Comparison of ENCODE assay signal across 27 mouse cellular contexts in the genomic region with DNA sequence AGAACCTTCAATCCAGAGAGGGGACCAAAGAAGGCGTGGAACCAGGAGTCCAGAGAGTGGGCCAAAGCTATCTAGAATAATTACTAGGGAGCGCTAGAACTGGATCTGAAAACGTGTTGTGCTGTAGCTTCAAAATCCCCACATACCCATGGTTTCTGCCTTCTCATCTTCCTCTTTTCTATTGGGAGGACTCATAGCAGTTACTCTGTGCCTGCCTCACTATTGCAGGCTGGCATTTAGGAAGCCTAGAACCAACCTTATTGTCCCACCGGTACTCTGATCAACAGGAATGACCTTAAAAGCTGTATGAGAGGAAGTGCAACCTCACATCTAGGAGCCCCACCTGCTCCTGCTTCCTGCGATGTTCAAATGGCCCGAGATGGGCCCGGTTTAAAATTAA. TPM values are rescaled to one million over a fixed set of nuclear protein-coding genes. Genes with fewer than 3 reads are reported as not detected.
DNase-seq lines count a peak whose midpoint lies in the region; ATAC-seq and TF ChIP-seq lines count a peak whose summit lies in the region.
"Had no signal": no experiment of that assay in that cellular context is flagged by ENCODE, and none has a peak within 500 bp of the region (broad histone marks: within the 10 kb centered on the region; RNA-seq: fewer than 3 reads in every experiment).

No protein-coding gene starts in this region.

- no peak overlapping the region for H3K9ac ChIP-seq in forebrain, postnatal 0 days
- H3K9ac ChIP-seq in forebrain, embryonic 16.5 days (replicated peaks; ENCODE audit: low read depth, low read length) = no peak overlapping the region
- H3K9ac ChIP-seq: embryonic facial prominence, embryonic 13.5 days; forebrain, embryonic 12.5 days; forebrain, embryonic 15.5 days; heart, embryonic 13.5 days; hindbrain, embryonic 13.5 days; intestine, embryonic 15.5 days had no signal

- H3K36me3 ChIP-seq in forebrain, postnatal 0 days (ENCODE audit: insufficient read depth) = no peaks in the 10 kb centered on the region
- H3K36me3 ChIP-seq in forebrain, embryonic 16.5 days (ENCODE audit: control insufficient read depth, insufficient read depth) = no peaks in the 10 kb centered on the region
- H3K36me3 ChIP-seq: embryonic facial prominence, embryonic 10.5 days; embryonic facial prominence, embryonic 13.5 days; forebrain, embryonic 12.5 days; forebrain, embryonic 15.5 days; heart, embryonic 10.5 days; heart, embryonic 13.5 days; hindbrain, embryonic 10.5 days; hindbrain, embryonic 13.5 days; intestine, embryonic 15.5 days had no signal

- H3K27ac ChIP-seq in forebrain, postnatal 0 days (ENCODE audit: low read depth, low read length) = peak overlapping the region; percentile 67
- no peak overlapping the region for H3K27ac ChIP-seq in forebrain, embryonic 16.5 days (ENCODE audit: low read length)
- peak overlapping the region; percentile 59; the same call in 1 of the 2 replicates for H3K27ac ChIP-seq in left cerebral cortex, adult 2 months
- H3K27ac ChIP-seq: embryonic facial prominence, embryonic 10.5 days; embryonic facial prominence, embryonic 13.5 days; forebrain, embryonic 12.5 days; forebrain, embryonic 15.5 days; gastrocnemius, adult 2 months; heart, adult 2 months; heart, embryonic 10.5 days; heart, embryonic 13.5 days; hindbrain, embryonic 10.5 days; hindbrain, embryonic 13.5 days; intestine, embryonic 15.5 days had no signal

- DNase-seq in forebrain, postnatal 0 days = no peak
- no peak for DNase-seq in left cerebral cortex, adult 2 months (ENCODE audit: extremely low spot score in 1 of 2, low spot score in 2 of 2)
- no peak for DNase-seq in left cerebral cortex, postnatal 4 days
- no peak for DNase-seq in right cerebral cortex, postnatal 4 days
- DNase-seq: adrenal gland, postnatal 10 days; adrenal gland, postnatal 36 days; cerebellum, adult 18-20 months; cerebellum, adult 9-10 months; cerebellum, postnatal 14 days; gastrocnemius, adult 2 months; gastrocnemius, postnatal 14 days; heart, adult 2 months; heart, postnatal 14 days had no signal

- H3K4me1 ChIP-seq in forebrain, postnatal 0 days (ENCODE audit: insufficient read depth) = no peaks in the 10 kb centered on the region
- no peaks in the 10 kb centered on the region for H3K4me1 ChIP-seq in forebrain, embryonic 16.5 days (replicated peaks; ENCODE audit: control insufficient read depth, insufficient read depth, low read length)
- H3K4me1 ChIP-seq: embryonic facial prominence, embryonic 10.5 days; embryonic facial prominence, embryonic 13.5 days; forebrain, embryonic 12.5 days; forebrain, embryonic 15.5 days; heart, embryonic 10.5 days; heart, embryonic 13.5 days; hindbrain, embryonic 10.5 days; hindbrain, embryonic 13.5 days; intestine, embryonic 15.5 days had no signal

- no peak for TF ChIP-seq CTCF in forebrain, postnatal 0 days (IDR thresholded peaks at IDR 0.05; ENCODE audit: low read depth)
- TF ChIP-seq CTCF in left cerebral cortex, adult 2 months (IDR thresholded peaks at IDR 0.05) = no peak

- no peaks in the 10 kb centered on the region for H3K27me3 ChIP-seq in forebrain, postnatal 0 days (ENCODE audit: insufficient read depth, low read length)
- no peaks in the 10 kb centered on the region for H3K27me3 ChIP-seq in forebrain, embryonic 16.5 days (replicated peaks; ENCODE audit: control insufficient read depth, insufficient read depth, low read length)
- H3K27me3 ChIP-seq: embryonic facial prominence, embryonic 13.5 days; forebrain, embryonic 12.5 days; forebrain, embryonic 15.5 days; heart, embryonic 13.5 days; hindbrain, embryonic 13.5 days; intestine, embryonic 15.5 days had no signal

- intact Hi-C loops in left cerebral cortex, adult 2 months (cut with DNase I) = no loop called here
- intact Hi-C loops in left cerebral cortex, postnatal 4 days (cut with DNase I) = no loop called here

- ATAC-seq in forebrain, postnatal 0 days = no peak
- ATAC-seq in forebrain, embryonic 16.5 days = no peak
- ATAC-seq in megakaryocyte progenitor cell, adult 5-6 weeks (replicated peaks; ENCODE audit: poor library complexity) = peak; percentile 50; the same call in 1 of the 2 replicates
- ATAC-seq: activated CD4-positive, CD25-positive, alpha-beta regulatory T cell, adult 4 months; forebrain, embryonic 15.5 days; hindbrain, embryonic 16.5 days; intestine, embryonic 15.5 days had no signal

- no peak overlapping the region for H3K4me3 ChIP-seq in forebrain, postnatal 0 days (ENCODE audit: low read depth, low read length)
- H3K4me3 ChIP-seq in forebrain, embryonic 16.5 days (replicated peaks; ENCODE audit: low read length) = no peak overlapping the region
- no peak overlapping the region for H3K4me3 ChIP-seq in left cerebral cortex, adult 2 months
- H3K4me3 ChIP-seq: embryonic facial prominence, embryonic 10.5 days; embryonic facial prominence, embryonic 13.5 days; erythroblast, embryonic 14.5 days; forebrain, embryonic 12.5 days; forebrain, embryonic 15.5 days; gastrocnemius, adult 2 months; heart, adult 2 months; heart, embryonic 10.5 days; heart, embryonic 13.5 days; hindbrain, embryonic 10.5 days; hindbrain, embryonic 13.5 days; intestine, embryonic 15.5 days had no signal

- H3K9me3 ChIP-seq in forebrain, postnatal 0 days (ENCODE audit: low read length) = no peaks in the 10 kb centered on the region
- peaks cover 2% of the 10 kb centered on the region; the same call in 1 of the 2 replicates for H3K9me3 ChIP-seq in forebrain, embryonic 16.5 days (ENCODE audit: control insufficient read depth, low read length)
- H3K9me3 ChIP-seq: embryonic facial prominence, embryonic 10.5 days; embryonic facial prominence, embryonic 13.5 days; forebrain, embryonic 12.5 days; forebrain, embryonic 15.5 days; heart, embryonic 10.5 days; hindbrain, embryonic 13.5 days; intestine, embryonic 15.5 days had no signal

- WGBS in forebrain, postnatal 0 days = 90% methylated on average over 7 of the region's 7 CpGs
- WGBS in forebrain, embryonic 16.5 days = 91% methylated on average over 7 of the region's 7 CpGs

- no peak overlapping the region for H3K4me2 ChIP-seq in forebrain, postnatal 0 days (ENCODE audit: low read depth)
- H3K4me2 ChIP-seq in forebrain, embryonic 16.5 days (ENCODE audit: low read length) = no peak overlapping the region
- H3K4me2 ChIP-seq: embryonic facial prominence, embryonic 13.5 days; forebrain, embryonic 12.5 days; forebrain, embryonic 15.5 days; heart, embryonic 13.5 days; hindbrain, embryonic 13.5 days; intestine, embryonic 15.5 days had no signal

RNA-seq across cellular contexts. Expression of gene Zfp365, which starts 16.1 kb away (rescaled TPM):
- 21.8 and 24.9 TPM in 2 replicates for total RNA-seq in forebrain, postnatal 0 days (2014; rRNA removed)
- 3.6 and 8.4 TPM in 2 replicates for polyA plus RNA-seq in forebrain, postnatal 0 days (2015; fragmentation: Nextera tagmentation; extraction: Ambion mirVana)
- polyA plus RNA-seq in forebrain, embryonic 16.5 days (2015; fragmentation: Nextera tagmentation; extraction: Ambion mirVana) = 3.3 and 4.9 TPM in 2 replicates
- 100 to 1,000 TPM; 456 to 474 TPM for total RNA-seq in left cerebral cortex, adult 2 months (2021)
- 10 to 100 TPM; 41.9 to 44.5 TPM for total RNA-seq in left cerebral cortex, postnatal 4 days (2021)
- total RNA-seq in megakaryocyte progenitor cell, adult 5-6 weeks (2015) = not detected in 2 replicates
- not detected in 2 replicates for total RNA-seq in megakaryocyte progenitor cell, adult 5-6 weeks (2017)
- polyA plus RNA-seq: erythroblast, embryonic 14.5 days had no signal

RNA-seq across cellular contexts. Expression of gene Rtkn2, which starts 50.8 kb away (rescaled TPM):
- total RNA-seq in forebrain, postnatal 0 days (2014; rRNA removed) = 4.5 and 4.9 TPM in 2 replicates
- 3.2 and 4.2 TPM in 2 replicates for polyA plus RNA-seq in forebrain, postnatal 0 days (2015; fragmentation: Nextera tagmentation; extraction: Ambion mirVana)
- 8.1 and 10.0 TPM in 2 replicates for polyA plus RNA-seq in forebrain, embryonic 16.5 days (2015; fragmentation: Nextera tagmentation; extraction: Ambion mirVana)
- total RNA-seq in left cerebral cortex, adult 2 months (2021) = 1 to 10 TPM; 4.0 to 5.3 TPM
- 1 to 10 TPM; 5.8 to 6.0 TPM for total RNA-seq in left cerebral cortex, postnatal 4 days (2021)
- total RNA-seq in megakaryocyte progenitor cell, adult 5-6 weeks (2015) = 5.6 and 7.2 TPM in 2 replicates
- total RNA-seq in megakaryocyte progenitor cell, adult 5-6 weeks (2017) = 11.3 and 13.3 TPM in 2 replicates
- polyA plus RNA-seq: erythroblast, embryonic 14.5 days had no signal

Comparison
In these comparisons a context has a peak if more than half of its experiments do, and no peak if none do; other contexts are left out.
1. RNA of gene Zfp365, which starts 16.1 kb away (total RNA-seq): 456 to 474 TPM in left cerebral cortex, adult 2 months, 41.9 to 44.5 TPM in left cerebral cortex, postnatal 4 days and 21.8 to 24.9 TPM in forebrain, postnatal 0 days; not detected in megakaryocyte progenitor cell, adult 5-6 weeks; every median in the first group is over 10 times any median in the second.